In genomic region chr1:87101411-87101810, GRCm38 (mm10) we compare ENCODE assay signal across 32 mouse cellular contexts. TPM values are rescaled to one million over a fixed set of nuclear protein-coding genes. Genes with fewer than 3 reads are reported as not detected.
DNase-seq lines count a peak whose midpoint lies in the region; ATAC-seq and TF ChIP-seq lines count a peak whose summit lies in the region.
"Had no signal": no experiment of that assay in that cellular context is flagged by ENCODE, and none has a peak within 500 bp of the region (broad histone marks: within the 10 kb centered on the region; RNA-seq: fewer than 3 reads in every experiment).

TSS of gene Alpi (minus strand) at chr1:87101606.

- H3K27me3 ChIP-seq in G1E (ENCODE audit: insufficient read depth, low read length): peaks cover 7% of the 10 kb centered on the region; the same call in 1 of the 2 replicates
- 0 out of 2 replicates have a peak, but pooled peaks cover 8% of the 10 kb centered on the region for H3K27me3 ChIP-seq in intestine, embryonic 15.5 days (replicated peaks)
- H3K27me3 ChIP-seq in stomach, embryonic 16.5 days (ENCODE audit: control insufficient read depth, insufficient read depth, low read length): no peaks in the 10 kb centered on the region
- H3K27me3 ChIP-seq: forebrain, embryonic 15.5 days; hindbrain, embryonic 15.5 days had no signal

- 59% methylated on average over 1 of the region's 1 CpGs for WGBS in intestine, embryonic 15.5 days
- WGBS in large intestine, adult 2 months: 42% methylated on average over 1 of the region's 1 CpGs
- 100% methylated on average over 1 of the region's 1 CpGs for WGBS in stomach, embryonic 16.5 days

- peak within 1 kb of the TSS; percentile 3; the same call in 1 of the 2 replicates for H3K4me3 ChIP-seq in G1E (ENCODE audit: low read depth, low read length)
- H3K4me3 ChIP-seq in intestine, embryonic 15.5 days (replicated peaks): peak within 1 kb of the TSS; percentile 6; the same call in 1 of the 2 replicates
- H3K4me3 ChIP-seq in stomach, embryonic 16.5 days (replicated peaks; ENCODE audit: low read length): no peak within 1 kb of the TSS
- H3K4me3 ChIP-seq: embryonic facial prominence, embryonic 10.5 days; embryonic facial prominence, embryonic 13.5 days; erythroblast, embryonic 14.5 days; forebrain, embryonic 12.5 days; forebrain, embryonic 15.5 days; heart, adult 2 months; heart, embryonic 10.5 days; heart, embryonic 13.5 days; hindbrain, embryonic 12.5 days; hindbrain, embryonic 15.5 days had no signal

- no peak for ATAC-seq in G1E (ENCODE audit: extremely low read depth, insufficient number of reproducible peaks, low FRiP score, poor library complexity, severe bottlenecking)
- ATAC-seq in intestine, embryonic 15.5 days: peak; percentile 87
- peak; percentile 30; the same call in 1 of the 2 replicates for ATAC-seq in stomach, embryonic 16.5 days (ENCODE audit: insufficient read depth, low FRiP score)
- ATAC-seq: forebrain, embryonic 15.5 days had no signal

- no peak for TF ChIP-seq CTCF in G1E (IDR thresholded peaks at IDR 0.05; ENCODE audit: low read depth, low read length)

- no peaks in the 10 kb centered on the region for H3K36me3 ChIP-seq in G1E (replicated peaks)
- H3K36me3 ChIP-seq in intestine, embryonic 15.5 days: no peaks in the 10 kb centered on the region
- no peaks in the 10 kb centered on the region for H3K36me3 ChIP-seq in stomach, embryonic 16.5 days (ENCODE audit: control insufficient read depth, insufficient read depth, low read length)
- H3K36me3 ChIP-seq: embryonic facial prominence, embryonic 10.5 days; embryonic facial prominence, embryonic 13.5 days; forebrain, embryonic 12.5 days; forebrain, embryonic 15.5 days; heart, embryonic 10.5 days; heart, embryonic 13.5 days; hindbrain, embryonic 12.5 days; hindbrain, embryonic 15.5 days had no signal

- peak within 1 kb of the TSS; percentile 31 for H3K4me2 ChIP-seq in intestine, embryonic 15.5 days (replicated peaks)
- H3K4me2 ChIP-seq in stomach, embryonic 16.5 days (ENCODE audit: low read depth, low read length): no peak within 1 kb of the TSS
- H3K4me2 ChIP-seq: embryonic facial prominence, embryonic 13.5 days; forebrain, embryonic 12.5 days; forebrain, embryonic 15.5 days; heart, embryonic 13.5 days; hindbrain, embryonic 12.5 days; hindbrain, embryonic 15.5 days had no signal

- H3K9me3 ChIP-seq in G1E (replicated peaks): no peaks in the 10 kb centered on the region
- no peaks in the 10 kb centered on the region for H3K9me3 ChIP-seq in intestine, embryonic 15.5 days
- H3K9me3 ChIP-seq in stomach, embryonic 16.5 days (replicated peaks; ENCODE audit: control insufficient read depth, low read length): no peaks in the 10 kb centered on the region
- H3K9me3 ChIP-seq: embryonic facial prominence, embryonic 10.5 days; embryonic facial prominence, embryonic 13.5 days; forebrain, embryonic 12.5 days; forebrain, embryonic 15.5 days; heart, embryonic 10.5 days; heart, embryonic 13.5 days; hindbrain, embryonic 12.5 days; hindbrain, embryonic 15.5 days had no signal

- no peaks in the 10 kb centered on the region; the same call in none of the 2 replicates for H3K4me1 ChIP-seq in G1E (ENCODE audit: insufficient read depth, low read depth, low read length)
- H3K4me1 ChIP-seq in intestine, embryonic 15.5 days (replicated peaks): no peaks in the 10 kb centered on the region
- no peaks in the 10 kb centered on the region for H3K4me1 ChIP-seq in stomach, embryonic 16.5 days (ENCODE audit: control insufficient read depth, insufficient read depth, low read length)
- H3K4me1 ChIP-seq: forebrain, embryonic 15.5 days; hindbrain, embryonic 12.5 days; hindbrain, embryonic 15.5 days had no signal

- no peak for DNase-seq in G1E (ENCODE audit: low spot score)
- peak; percentile 28 for DNase-seq in large intestine, adult 2 months (ENCODE audit: low read depth, low spot score)
- DNase-seq in urinary bladder, adult 2 months (ENCODE audit: low spot score): no peak
- no peak for DNase-seq in adipocyte (ENCODE audit: low spot score)
- DNase-seq in embryo, embryonic 9.5 days (ENCODE audit: extremely low spot score): no peak
- DNase-seq: adrenal gland, adult 8-10 months; adrenal gland, postnatal 25 days; B cell, adult 2 months; cerebellum, adult 11-12 months; cerebellum, adult 9-10 months; cerebellum, postnatal 25 days; gastrocnemius, postnatal 25 days; heart, adult 2 months; heart, postnatal 14 days had no signal

- no peak within 1 kb of the TSS for H3K9ac ChIP-seq in intestine, embryonic 15.5 days
- no peak within 1 kb of the TSS for H3K9ac ChIP-seq in stomach, embryonic 16.5 days (ENCODE audit: low read length)
- H3K9ac ChIP-seq: embryonic facial prominence, embryonic 13.5 days; forebrain, embryonic 12.5 days; forebrain, embryonic 15.5 days; heart, embryonic 13.5 days; hindbrain, embryonic 12.5 days; hindbrain, embryonic 15.5 days had no signal

- H3K27ac ChIP-seq in intestine, embryonic 15.5 days: peak within 1 kb of the TSS; percentile 36; the same call in 1 of the 2 replicates
- H3K27ac ChIP-seq in stomach, embryonic 16.5 days (ENCODE audit: low read length): no peak within 1 kb of the TSS
- H3K27ac ChIP-seq: embryonic facial prominence, embryonic 10.5 days; embryonic facial prominence, embryonic 13.5 days; forebrain, embryonic 12.5 days; forebrain, embryonic 15.5 days; heart, adult 2 months; heart, embryonic 10.5 days; heart, embryonic 13.5 days; hindbrain, embryonic 12.5 days; hindbrain, embryonic 15.5 days had no signal

RNA-seq across cellular contexts. Expression of gene Alpi, which starts in this region (rescaled TPM):
- total RNA-seq in G1E (2014; fragmentation: Nextera tagmentation) (not detected in 2 replicates), G1E (2017) (0.06 TPM in 1 of 2 replicates, not detected in the other)
- not detected in 2 replicates for polyA plus RNA-seq in G1E (2012)
- 113 and 131 TPM in 2 replicates for polyA plus RNA-seq in intestine, embryonic 15.5 days (2015; fragmentation: Nextera tagmentation; extraction: Ambion mirVana)
- 177 and 718 TPM in 2 replicates for polyA plus RNA-seq in large intestine, adult 2 months (2012; rRNA removed)
- polyA plus RNA-seq in stomach, embryonic 16.5 days (2015; fragmentation: Nextera tagmentation; extraction: Ambion mirVana): 39.3 and 39.8 TPM in 2 replicates
- 0.06 TPM in 1 of 2 replicates, not detected in the other for polyA plus RNA-seq in urinary bladder, adult 2 months (2012; rRNA removed)
- total RNA-seq: adrenal gland, adult 8-10 months; adrenal gland, postnatal 25 days; CH12.LX; common myeloid progenitor, adult 5-6 weeks; gastrocnemius, adult 8-10 months; gastrocnemius, postnatal 25 days; heart, adult 2 months; heart, postnatal 14 days; hematopoietic stem cell, adult 5-6 weeks; MEL had no signal
- polyA plus RNA-seq: brain, embryonic 14.5 days; embryonic facial prominence, embryonic 10.5 days; embryonic facial prominence, embryonic 13.5 days; erythroblast, embryonic 14.5 days; forebrain, embryonic 12.5 days; forebrain, embryonic 15.5 days; gonadal fat pad, adult 2 months; heart, embryonic 10.5 days; heart, embryonic 13.5 days; hindbrain, embryonic 12.5 days; hindbrain, embryonic 15.5 days had no signal

Comparison
In these comparisons a context has a peak if more than half of its experiments do, and no peak if none do; other contexts are left out.
1. RNA of gene Alpi (polyA plus RNA-seq): 177 to 718 TPM in large intestine, adult 2 months, 113 to 131 TPM in intestine, embryonic 15.5 days and 39.3 to 39.8 TPM in stomach, embryonic 16.5 days; 0.06 TPM in urinary bladder, adult 2 months and not detected in G1E; every median in the first group is over 10 times any median in the second.